Mouse (Mus musculus) MEL (cell line): ENCODE data around the gene Atg7.

Experiments used
- BHLHE40 ChIP-seq: IDR thresholded peaks from 2 replicates; pipeline ENCODE4 v1.6.1; 2012; ENCODE audit warnings: low read depth, mild to moderate bottlenecking, inconsistent platforms, low read length, improper control_type of control experiment, borderline replicate concordance
- CTCF ChIP-seq, 3 experiments: IDR thresholded peaks in 2 of 3; conservative IDR thresholded peaks in 1 of 3; 2 replicates each; pipeline ENCODE4 v1.5.1; 2011 to 2012; ENCODE audit warnings: low read length in 3 of 3, low read depth in 2 of 3, mild to moderate bottlenecking in 2 of 3, improper control_type of control experiment in 1 of 3, inconsistent platforms in 1 of 3, mixed read lengths in 1 of 3, moderate library complexity in 1 of 3; ENCODE audit not compliant: control insufficient read depth in 1 of 3, insufficient read depth in 1 of 3, poor library complexity in 1 of 3, severe bottlenecking in 1 of 3
- E2F4 ChIP-seq: IDR thresholded peaks from 2 replicates; pipeline ENCODE4 v1.6.1; 2011; ENCODE audit warnings: low read depth, low read length, improper control_type of control experiment, borderline replicate concordance
- GATA1 ChIP-seq: IDR thresholded peaks from 2 replicates; pipeline ENCODE4 v1.6.1; 2011; ENCODE audit warnings: low read depth, low read length, improper control_type of control experiment
- MAZ ChIP-seq: IDR thresholded peaks from 2 replicates; pipeline ENCODE4 v1.6.1; 2012; ENCODE audit warnings: low read depth, mild to moderate bottlenecking, inconsistent platforms, low read length, improper control_type of control experiment
- POLR2A ChIP-seq, 2 experiments: IDR thresholded peaks; 2 replicates each; pipeline ENCODE4 v1.6.1; 2011 to 2012; ENCODE audit warnings: low read length in 2 of 2, mild to moderate bottlenecking in 2 of 2, control low read depth in 1 of 2, improper control_type of control experiment in 1 of 2, low read depth in 1 of 2, moderate library complexity in 1 of 2; ENCODE audit not compliant: control insufficient read depth in 1 of 2, insufficient read depth in 1 of 2, poor library complexity in 1 of 2
- TAL1 ChIP-seq: IDR thresholded peaks from 2 replicates; pipeline ENCODE4 v1.6.1; 2012; ENCODE audit warnings: mild to moderate bottlenecking, inconsistent platforms, low read length, moderate library complexity, mixed read lengths
- ZKSCAN1 ChIP-seq: IDR thresholded peaks from 2 replicates; pipeline ENCODE4 v1.6.1; 2012; ENCODE audit warnings: low read depth, mild to moderate bottlenecking, inconsistent platforms, low read length, improper control_type of control experiment, moderate library complexity
- ZMIZ1 ChIP-seq: IDR thresholded peaks from 2 replicates; pipeline ENCODE4 v1.6.1; 2012; ENCODE audit warnings: low read depth, mild to moderate bottlenecking, inconsistent platforms, low read length, improper control_type of control experiment, moderate library complexity

GRCm38 (mm10) chr6:114738760-114739112 is 95.8 kb downstream of the Atg7 start:
- TF ChIP-seq ZMIZ1 = no peak
- TF ChIP-seq CTCF (IDR thresholded peaks at IDR 0.05 in 2 of 3, conservative IDR thresholded peaks at IDR 0.05 in 1 of 3; ENCODE audit: control insufficient read depth in 1 of 3, insufficient read depth in 1 of 3, low read depth in 2 of 3, low read length in 3 of 3, poor library complexity in 1 of 3, severe bottlenecking in 1 of 3) = no peak
- no peak for TF ChIP-seq MAZ
- no peak for TF ChIP-seq POLR2A (IDR thresholded peaks at IDR 0.05; ENCODE audit: control insufficient read depth in 1 of 2, insufficient read depth in 1 of 2, low read depth in 1 of 2, low read length in 2 of 2, poor library complexity in 1 of 2)
- TF ChIP-seq E2F4 = no peak
- TF ChIP-seq BHLHE40 = no peak
- no peak for TF ChIP-seq GATA1
- no peak for TF ChIP-seq ZKSCAN1
- no peak for TF ChIP-seq TAL1
